Mouse (Mus musculus) spleen, embryonic (tissue): ENCODE measurements at regions not wholly inside any gene's neighbourhood (a gene's known extent, or its start where the extent isn't known, plus 50 kb on each side); places are given as distances from the start of the nearest gene placed in this dataset.

Source experiments
- CTCF ChIA-PET: fragments of 350-600 bp; sonication (Branson Sonifier 250); formaldehyde crosslinking; loops from one replicate; lab custom pipeline; 2022; lab: Charles Lee

DNA sequence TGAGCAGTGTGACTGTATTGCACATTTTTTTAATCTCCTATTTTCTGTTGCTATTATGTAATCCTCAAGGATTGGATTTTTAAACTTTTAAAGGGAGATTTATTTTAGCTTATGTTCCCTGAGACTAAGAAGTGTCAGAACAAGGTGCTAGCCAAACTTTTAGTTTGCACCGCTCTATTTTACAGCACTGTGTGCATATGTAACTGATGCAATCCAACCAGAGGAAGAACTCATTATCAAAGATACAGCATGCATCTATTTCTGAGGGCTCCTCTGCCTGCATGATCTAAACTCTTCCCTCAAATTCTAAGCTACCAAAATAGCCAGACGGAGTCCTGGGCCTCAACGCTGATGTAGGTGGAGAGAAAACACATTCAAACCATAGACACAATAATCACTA, 1747.5 kb upstream of the Adam24 start:
- CTCF ChIA-PET = interaction anchor here (0.7 kb wide), 1 partner anchor 39 kb away, joined by 4 read pairs; no protein-coding TSS in a partner anchor

DNA sequence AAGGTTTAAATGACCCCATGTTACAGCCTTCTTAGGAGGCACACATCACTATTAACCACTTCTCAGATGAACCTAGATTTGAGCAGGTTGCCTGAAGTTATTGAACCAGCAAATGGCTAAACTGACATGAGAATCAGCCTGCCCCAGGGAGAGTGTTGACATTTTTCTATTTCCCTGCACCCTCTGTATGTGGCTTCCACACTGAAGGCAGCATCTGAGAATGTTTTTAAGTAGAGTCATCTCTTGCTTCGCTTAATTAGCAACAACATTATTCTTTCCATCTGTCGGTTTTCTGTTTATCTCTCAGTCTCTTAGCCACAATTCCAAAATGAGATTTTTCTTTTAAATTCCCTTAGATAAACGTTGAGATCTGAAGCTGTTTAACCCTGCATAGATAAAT, 1747.0 kb upstream of the Adam24 start:
- CTCF ChIA-PET = no interaction called here

DNA sequence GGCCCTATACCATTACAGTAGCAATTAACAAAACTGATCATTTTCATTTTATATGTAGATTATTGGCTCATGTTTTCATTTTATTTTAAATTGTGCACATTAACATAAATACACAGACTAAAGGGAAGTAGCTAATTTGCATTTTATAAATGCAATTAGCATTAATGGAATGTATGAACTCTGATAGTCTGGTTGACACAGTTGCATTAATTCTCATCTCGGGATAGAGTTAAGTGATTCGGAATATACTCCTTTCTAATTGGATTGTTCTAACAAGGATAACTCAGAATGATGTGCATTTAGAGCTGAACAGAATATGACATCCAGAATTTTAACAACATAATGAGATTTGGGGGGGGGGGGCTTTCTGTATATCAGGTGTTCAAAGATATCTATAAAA, 1746.5 kb upstream of the Adam24 start:
- CTCF ChIA-PET = no interaction called here
